Mouse (Mus musculus) kidney, postnatal 0 days (tissue): ENCODE measurements around the gene Arl14ep. TPM values are rescaled to one million over a fixed set of nuclear protein-coding genes. Genes with fewer than 3 reads are reported as not detected.
"Not testable (repeated sequence)": the region's sequence is repeated elsewhere in the genome, so short reads cannot be mapped to it uniquely, and the experiment has no call there.

Experiments used
- ATAC-seq: fragments of 200-750 bp; cut with Nextera tagmentation; replicated peaks from 2 replicates; pipeline ENCODE4 v1.8.0; 2017; ENCODE audit warnings: low read depth, moderate number of reproducible peaks, moderate TSS enrichment, moderate library complexity; ENCODE audit not compliant: low FRiP score
- DNase-seq: peaks from one replicate; pipeline ENCODE4 v3.0.0-alpha.2; 2016; ENCODE audit warnings: low spot score
- H3K27ac ChIP-seq: fragments of 300-500 bp; sonication (generic); 2 replicates; pipeline ENCODE4 v1.5.1; 2014; ENCODE audit warnings: mild to moderate bottlenecking
- H3K27me3 ChIP-seq: fragments of 300-500 bp; sonication (generic); 2 replicates; pipeline ENCODE4 v1.6.1; 2014; ENCODE audit warnings: low read length, mixed read lengths; ENCODE audit not compliant: insufficient read depth
- H3K36me3 ChIP-seq: fragments of 300-500 bp; sonication (generic); 2 replicates; pipeline ENCODE4 v1.6.1; 2014; ENCODE audit warnings: low read length, mixed read lengths; ENCODE audit not compliant: insufficient read depth
- H3K4me1 ChIP-seq: fragments of 300-500 bp; sonication (generic); replicated peaks from 2 replicates; pipeline ENCODE4 v1.6.1; 2014; ENCODE audit warnings: antibody characterized with exemption, low read length, mixed read lengths; ENCODE audit not compliant: insufficient read depth
- H3K4me2 ChIP-seq: fragments of 300-500 bp; sonication (generic); 2 replicates; pipeline ENCODE4 v1.6.1; 2014; ENCODE audit warnings: mild to moderate bottlenecking, low read length, moderate library complexity, mixed read lengths
- H3K4me3 ChIP-seq: fragments of 300-500 bp; sonication (generic); replicated peaks from 2 replicates; pipeline ENCODE4 v1.5.1; 2014; ENCODE audit warnings: low read depth, low read length
- H3K9ac ChIP-seq: fragments of 300-500 bp; sonication (generic); 2 replicates; pipeline ENCODE4 v1.6.1; 2014; ENCODE audit warnings: low read depth, low read length
- H3K9me3 ChIP-seq: fragments of 300-500 bp; sonication (generic); replicated peaks from 2 replicates; pipeline ENCODE4 v1.6.1; 2016; ENCODE audit warnings: low read length, inconsistent platforms, mixed read lengths
- CTCF ChIP-seq: IDR thresholded peaks from 2 replicates; pipeline ENCODE4 v1.5.1; 2016; ENCODE audit warnings: antibody characterized with exemption, low read depth, mild to moderate bottlenecking, moderate library complexity
- WGBS: fragments of 180-500 bp; shearing (Covaris S2); extraction: QIAGEN DNeasy Blood & Tissue Kit; methylation state at CpG from one replicate; pipeline ENCODE4 v1.1.7; 2014; 5-methylcytosine and 5-hydroxymethylcytosine counted together
- polyA plus RNA-seq: library from polyadenylated mRNA; unstranded; fragments of >200 nt; fragmentation: Nextera tagmentation; extraction: Ambion mirVana; gene quantifications from 2 replicates; pipeline ENCODE4 v1.2.1, GENCODE M21; 2015

The Arl14ep gene
- polyA plus RNA-seq = 35.2 and 38.5 TPM in 2 replicates

- Histone ChIP-seq H3K36me3 (0 out of 2 replicates have a peak, but pooled peaks cover 2% of the 10 kb centered on the region), H3K4me1 (0 out of 2 replicates have a peak, but pooled peaks cover 7% of the 10 kb centered on the region), H3K4me2 (peak within 1 kb of the TSS; percentile 54), H3K27ac (peak within 1 kb of the TSS; percentile 76), H3K27me3 (no peaks in the 10 kb centered on the region), H3K4me3 (peak within 1 kb of the TSS; percentile 94), H3K9ac (peak within 1 kb of the TSS; percentile 97), H3K9me3 (no peaks in the 10 kb centered on the region)
- ATAC-seq = peak; percentile 97
- WGBS = under 1% methylated on average over 36 of the region's 36 CpGs
- no peak for TF ChIP-seq CTCF
- DNase-seq = peak; percentile 95
Measured at GRCm38 (mm10) chr2:106973959-106974639, at the start of gene Arl14ep. Arl14ep (minus strand) TSS chr2:106974424.

- no peak for TF ChIP-seq CTCF
- Histone ChIP-seq H3K4me2 (no peak overlapping the region), H3K9ac (no peak overlapping the region), H3K27me3 (no peaks in the 10 kb centered on the region), H3K4me3 (no peak overlapping the region), H3K27ac (no peak overlapping the region), H3K4me1 (no peaks in the 10 kb centered on the region), H3K9me3 (no peaks in the 10 kb centered on the region), H3K36me3 (no peaks in the 10 kb centered on the region)
- DNase-seq (no peak), ATAC-seq (no peak)
- 97% methylated on average over 5 of the region's 5 CpGs for WGBS
Measured at GRCm38 (mm10) chr2:107022713-107023112, 48.5 kb upstream of the Arl14ep start.

DNA sequence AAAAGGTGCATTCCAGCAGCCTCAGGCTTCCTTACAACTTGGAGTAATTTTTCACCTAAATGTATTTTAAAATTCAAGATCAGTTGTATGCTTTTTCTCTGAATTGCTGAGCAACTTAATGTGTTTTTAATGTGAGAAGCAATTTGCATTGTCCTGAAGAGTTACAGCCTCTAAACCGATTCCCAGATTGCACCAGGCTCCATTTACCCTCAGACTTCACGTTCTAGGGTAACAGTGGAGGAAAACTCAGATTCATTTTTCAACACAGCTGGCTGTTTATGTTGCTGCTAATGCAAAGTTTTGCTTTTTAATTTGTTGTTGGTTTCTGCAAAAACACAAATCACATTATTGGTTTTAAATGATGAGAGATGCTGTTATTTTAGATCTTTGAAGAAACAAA is 45.1 kb upstream of the Arl14ep start:
- 18% methylated on average over 2 of the region's 2 CpGs for WGBS
- H3K4me1 ChIP-seq = no peaks in the 10 kb centered on the region
- no peak overlapping the region for H3K4me3 ChIP-seq

GRCm38 (mm10) chr2:107013161-107013560 is 38.9 kb upstream of the Arl14ep start:
- DNase-seq (no peak), ATAC-seq (no peak)
- no peaks in the 10 kb centered on the region for H3K27me3 ChIP-seq
- H3K27ac ChIP-seq = no peak overlapping the region
- no peaks in the 10 kb centered on the region for H3K4me1 ChIP-seq
- no peak overlapping the region for H3K9ac ChIP-seq
- WGBS = 73% methylated on average over 4 of the region's 4 CpGs
- H3K4me3 ChIP-seq = no peak overlapping the region
- H3K9me3 ChIP-seq = no peaks in the 10 kb centered on the region
- H3K36me3 ChIP-seq = no peaks in the 10 kb centered on the region
- TF ChIP-seq CTCF = no peak
- no peak overlapping the region for H3K4me2 ChIP-seq

More for the DNA sequence above, 45.1 kb upstream of the Arl14ep start:
- DNase-seq (no peak), ATAC-seq (no peak)
- H3K4me2 ChIP-seq = no peak overlapping the region
- H3K27ac ChIP-seq = no peak overlapping the region
- no peaks in the 10 kb centered on the region for H3K36me3 ChIP-seq
- H3K9me3 ChIP-seq = no peaks in the 10 kb centered on the region
- H3K27me3 ChIP-seq = no peaks in the 10 kb centered on the region
- TF ChIP-seq CTCF = no peak
- H3K9ac ChIP-seq = no peak overlapping the region

DNA sequence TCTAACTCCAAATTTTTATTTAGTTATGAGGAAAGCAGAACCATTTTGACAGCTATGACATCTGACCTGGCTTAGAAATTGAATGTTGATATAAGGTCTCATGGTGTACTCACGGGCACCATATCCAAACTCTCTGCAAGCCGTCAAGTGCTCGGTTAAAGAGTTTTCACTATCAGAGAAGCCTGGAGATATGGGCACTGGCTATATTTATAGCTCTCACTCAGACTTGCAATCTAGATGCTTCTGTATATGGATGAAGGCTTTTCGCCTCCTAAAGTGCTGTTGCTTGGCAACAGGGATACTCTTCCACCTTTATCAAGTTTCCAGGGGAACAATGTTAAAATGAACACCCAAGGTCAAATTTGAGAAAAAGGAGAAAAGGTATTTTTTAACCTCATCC is 38.1 kb upstream of the Arl14ep start:
- no peak overlapping the region for H3K27ac ChIP-seq
- H3K27me3 ChIP-seq = no peaks in the 10 kb centered on the region
- no peak overlapping the region for H3K9ac ChIP-seq
- ATAC-seq (no peak), DNase-seq (no peak)
- no peak overlapping the region for H3K4me2 ChIP-seq
- TF ChIP-seq CTCF = no peak
- no peak overlapping the region for H3K4me3 ChIP-seq
- H3K9me3 ChIP-seq = no peaks in the 10 kb centered on the region
- H3K36me3 ChIP-seq = no peaks in the 10 kb centered on the region
- H3K4me1 ChIP-seq = no peaks in the 10 kb centered on the region
- WGBS = 82% methylated on average over 4 of the region's 4 CpGs

DNA sequence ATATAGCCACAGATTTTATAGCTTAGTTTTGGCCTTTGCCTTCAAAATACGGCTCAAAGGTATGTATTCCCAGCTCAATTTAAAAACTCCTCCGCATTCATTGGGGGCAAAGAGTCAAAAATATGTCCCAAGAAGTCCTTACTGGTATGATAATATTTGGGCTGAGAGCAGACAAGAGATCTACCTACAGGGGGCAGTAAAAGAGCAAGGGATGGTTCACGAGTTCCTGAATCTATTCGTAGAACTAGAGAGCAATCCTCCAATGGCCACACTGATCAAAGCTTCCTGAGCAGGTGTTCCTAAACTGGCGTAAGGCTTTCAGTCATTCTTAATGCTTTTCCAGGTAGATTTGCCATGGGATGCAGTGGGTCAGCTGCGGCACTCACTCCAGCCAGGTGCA is 35.9 kb upstream of the Arl14ep start:
- Histone ChIP-seq H3K4me3 (no peak overlapping the region), H3K4me2 (no peak overlapping the region), H3K9ac (no peak overlapping the region), H3K4me1 (no peaks in the 10 kb centered on the region), H3K36me3 (no peaks in the 10 kb centered on the region), H3K9me3 (no peaks in the 10 kb centered on the region), H3K27ac (no peak overlapping the region), H3K27me3 (no peaks in the 10 kb centered on the region)
- DNase-seq = no peak
- no peak for ATAC-seq
- peak; percentile 28; the same call in 1 of the 2 replicates for TF ChIP-seq CTCF
- WGBS = 83% methylated on average over 6 of the region's 6 CpGs

DNA sequence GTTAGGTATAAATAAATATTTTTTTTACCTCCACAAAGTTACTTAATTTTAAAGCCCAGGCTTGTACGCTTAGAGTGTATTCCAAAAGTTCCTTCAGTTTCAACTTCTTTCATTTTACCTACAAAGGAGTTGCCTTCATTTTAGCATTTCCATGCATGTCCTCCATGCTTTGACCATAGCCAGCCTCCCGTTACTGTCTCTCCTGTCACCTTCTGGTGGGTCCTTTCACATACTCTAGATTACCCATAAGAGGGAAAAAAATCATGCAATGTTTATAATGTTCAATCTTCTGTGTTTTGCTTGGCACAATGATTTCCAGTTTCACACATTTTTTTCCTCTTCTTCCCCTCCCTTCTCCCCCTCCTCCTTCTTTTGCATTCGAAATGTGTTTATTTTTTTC is 32.2 kb upstream of the Arl14ep start:
- no peak for TF ChIP-seq CTCF
- no peak for ATAC-seq
- WGBS = 75% methylated on average over 3 of the region's 3 CpGs
- Histone ChIP-seq H3K36me3 (no peaks in the 10 kb centered on the region), H3K9me3 (no peaks in the 10 kb centered on the region), H3K4me2 (no peak overlapping the region), H3K4me1 (no peaks in the 10 kb centered on the region), H3K27ac (no peak overlapping the region), H3K27me3 (no peaks in the 10 kb centered on the region), H3K4me3 (no peak overlapping the region), H3K9ac (no peak overlapping the region)
- DNase-seq = no peak

DNA sequence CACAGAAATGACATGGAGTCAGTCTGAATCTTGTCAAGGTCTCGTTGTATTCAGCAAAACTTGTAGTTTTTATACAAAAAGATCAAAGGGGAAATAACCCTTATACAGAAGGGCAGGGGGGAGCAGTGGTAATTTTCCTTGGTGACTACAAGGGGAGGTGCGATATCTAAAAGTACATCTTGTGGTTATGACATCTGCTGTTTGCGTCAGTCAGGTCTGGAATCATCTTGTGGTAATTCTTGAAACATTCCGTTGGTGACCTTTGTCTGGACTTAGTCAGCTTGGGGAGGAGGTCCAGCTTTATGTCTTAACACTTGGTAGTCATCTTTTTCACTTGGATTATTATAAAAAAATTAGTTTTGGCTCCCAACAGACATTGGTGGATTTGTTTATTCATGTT is 31.7 kb upstream of the Arl14ep start:
- not testable (repeated sequence) for H3K27ac ChIP-seq, H3K4me3 ChIP-seq, DNase-seq, H3K4me1 ChIP-seq, H3K27me3 ChIP-seq, H3K9ac ChIP-seq, ATAC-seq, H3K9me3 ChIP-seq, H3K36me3 ChIP-seq, H3K4me2 ChIP-seq
- 86% methylated on average over 4 of the region's 4 CpGs for WGBS
